Mouse (Mus musculus) lung, adult 2 months (tissue): ENCODE data around the gene P3h4.

Source experiments
- CTCF ChIP-seq: fragments of 200-500 bp; IDR thresholded peaks from 2 replicates; pipeline ENCODE4 v1.5.1; 2011; ENCODE audit warnings: mild to moderate bottlenecking, low read length, control low read depth; ENCODE audit not compliant: insufficient read depth
- POLR2A ChIP-seq: fragments of 200-500 bp; IDR thresholded peaks from 2 replicates; pipeline ENCODE4 v1.6.1; 2011; ENCODE audit warnings: low read depth, mild to moderate bottlenecking, control low read depth, low read length, borderline replicate concordance; ENCODE audit errors: extremely low read depth

DNA sequence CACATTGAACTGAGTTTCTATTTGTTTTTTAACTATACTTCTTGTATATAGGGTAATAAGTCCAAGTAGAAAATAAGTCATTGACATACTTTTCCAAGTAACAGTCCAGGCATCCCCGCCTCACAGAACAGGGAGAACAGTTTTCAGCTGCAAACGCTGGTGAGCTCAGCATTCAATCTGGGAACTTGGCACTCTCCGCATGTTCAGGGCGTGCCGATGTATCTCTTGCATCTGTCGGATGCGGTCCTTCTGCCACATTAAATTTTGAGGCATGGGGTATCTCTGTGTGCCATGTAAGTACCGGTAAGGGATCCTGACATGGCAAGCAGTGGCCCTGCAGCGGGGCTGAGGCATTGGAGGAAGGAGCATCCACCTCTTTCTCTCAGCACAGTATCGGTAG, 48.1 kb upstream of the P3h4 start:
- TF ChIP-seq CTCF (no peak), POLR2A (no peak)
